Mouse (Mus musculus) embryonic facial prominence, embryonic 11.5 days (tissue): Measurements from ENCODE around the gene F2r. TPM values are rescaled to one million over a fixed set of nuclear protein-coding genes. Genes with fewer than 3 reads are reported as not detected.

Experiments used
- ATAC-seq: fragments of 200-750 bp; cut with Nextera tagmentation; replicated peaks from 2 replicates; pipeline ENCODE4 v1.8.0; 2017; ENCODE audit warnings: low read depth; ENCODE audit not compliant: insufficient number of reproducible peaks, low FRiP score, low TSS enrichment
- DNase-seq: peaks from one replicate; pipeline ENCODE4 v3.0.0-alpha.2; 2015; ENCODE audit warnings: low spot score
- H3K27ac ChIP-seq: fragments of 300-500 bp; sonication (generic); replicated peaks from 2 replicates; pipeline ENCODE4 v1.5.1; 2014; ENCODE audit warnings: mild to moderate bottlenecking, low read depth, low read length, control low read depth
- H3K27me3 ChIP-seq: fragments of 300-500 bp; sonication (generic); 2 replicates; pipeline ENCODE4 v1.6.1; 2014; ENCODE audit warnings: mild to moderate bottlenecking, low read length, moderate library complexity, mixed read lengths; ENCODE audit not compliant: control insufficient read depth, insufficient read depth
- H3K36me3 ChIP-seq: fragments of 300-500 bp; sonication (generic); replicated peaks from 2 replicates; pipeline ENCODE4 v1.6.1; 2014; ENCODE audit warnings: low read depth, mild to moderate bottlenecking, low read length, moderate library complexity, mixed read lengths; ENCODE audit not compliant: control insufficient read depth, insufficient read depth
- H3K4me1 ChIP-seq: fragments of 300-500 bp; sonication (generic); 2 replicates; pipeline ENCODE4 v1.6.1; 2014; ENCODE audit warnings: low read length, mixed read lengths; ENCODE audit not compliant: control insufficient read depth, insufficient read depth
- H3K4me2 ChIP-seq: fragments of 300-500 bp; sonication (generic); 2 replicates; pipeline ENCODE4 v1.6.1; 2014; ENCODE audit warnings: low read depth, mild to moderate bottlenecking, control low read depth, low read length, moderate library complexity
- H3K4me3 ChIP-seq: fragments of 300-500 bp; sonication (generic); 2 replicates; pipeline ENCODE4 v1.5.1; 2014; ENCODE audit warnings: low read depth, low read length, control low read depth
- H3K9ac ChIP-seq: fragments of 300-500 bp; sonication (generic); replicated peaks from 2 replicates; pipeline ENCODE4 v1.6.1; 2014; ENCODE audit warnings: mild to moderate bottlenecking, control low read depth, low read length
- H3K9me3 ChIP-seq: fragments of 300-500 bp; sonication (generic); replicated peaks from 2 replicates; pipeline ENCODE4 v1.6.1; 2016; ENCODE audit warnings: mild to moderate bottlenecking, low read length, inconsistent platforms, mixed read lengths; ENCODE audit not compliant: control insufficient read depth
- WGBS: fragments of 180-500 bp; shearing (Covaris S2); extraction: QIAGEN DNeasy Blood & Tissue Kit; methylation state at CpG from one replicate; pipeline ENCODE4 v1.1.7; 2014; 5-methylcytosine and 5-hydroxymethylcytosine counted together
- polyA plus RNA-seq: library from polyadenylated mRNA; unstranded; fragments of >200 nt; fragmentation: Nextera tagmentation; extraction: Ambion mirVana; gene quantifications from 2 replicates; pipeline ENCODE4 v1.2.1, GENCODE M21; 2014

F2r gene
- polyA plus RNA-seq, 1 experiment from 2014 or later, result 144 TPM

DNA sequence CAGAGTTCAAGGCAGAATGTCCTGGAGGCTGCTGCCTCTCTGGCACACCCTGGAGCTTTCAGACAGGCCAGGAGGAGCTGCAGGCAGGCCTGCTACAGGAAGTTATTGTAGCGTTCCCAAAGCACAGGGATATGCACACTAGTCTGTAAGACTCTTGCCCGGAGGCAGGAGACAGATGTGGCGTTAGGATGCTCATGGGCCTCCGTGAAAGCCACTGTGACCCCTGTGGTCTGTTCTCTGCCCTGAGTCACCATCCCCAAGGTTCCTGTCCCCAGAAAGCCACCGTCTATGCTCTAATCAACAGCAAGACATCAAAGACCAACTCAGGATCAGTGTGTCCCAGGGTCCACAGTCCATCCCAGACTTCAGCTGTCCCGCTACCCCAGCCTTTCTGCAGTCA, 3.5 kb downstream of the F2r start:
- Histone ChIP-seq H3K4me3 (no peak overlapping the region), H3K4me2 (no peak overlapping the region), H3K9me3 (no peaks in the 10 kb centered on the region), H3K27ac (no peak overlapping the region), H3K36me3 (no peaks in the 10 kb centered on the region), H3K9ac (no peak overlapping the region), H3K4me1 (peaks cover 6% of the 10 kb centered on the region; the same call in 1 of the 2 replicates), H3K27me3 (no peaks in the 10 kb centered on the region)
- DNase-seq, result no peak
- 43% methylated on average over 6 of the region's 6 CpGs for WGBS
- ATAC-seq, result no peak

DNA sequence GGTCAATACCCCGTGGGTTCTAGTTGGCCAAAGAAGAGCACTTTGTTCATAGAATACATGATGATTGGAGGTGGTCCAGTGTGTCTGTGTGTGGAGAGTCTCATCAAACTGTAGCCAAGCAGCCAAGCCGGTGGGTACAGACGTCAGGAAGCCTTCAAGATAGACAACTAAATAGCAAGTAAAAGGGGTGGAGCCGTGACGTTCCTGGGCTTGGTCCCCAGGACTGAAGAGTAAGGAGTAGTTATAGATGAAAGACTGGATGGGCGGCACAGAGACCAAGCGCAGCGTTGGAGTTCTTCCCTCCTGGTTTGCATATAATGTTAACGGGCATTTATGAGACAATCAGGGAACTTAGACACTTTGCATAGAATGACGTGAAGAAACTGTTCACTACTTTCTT, 6.0 kb downstream of the F2r start:
- ATAC-seq (no peak), DNase-seq (no peak)
- Histone ChIP-seq H3K4me2 (no peak overlapping the region), H3K4me1 (peaks cover 6% of the 10 kb centered on the region; the same call in 1 of the 2 replicates), H3K9ac (no peak overlapping the region), H3K9me3 (no peaks in the 10 kb centered on the region), H3K27ac (no peak overlapping the region), H3K27me3 (no peaks in the 10 kb centered on the region), H3K4me3 (no peak overlapping the region), H3K36me3 (no peaks in the 10 kb centered on the region)
- 89% methylated on average over 10 of the region's 10 CpGs for WGBS

DNA sequence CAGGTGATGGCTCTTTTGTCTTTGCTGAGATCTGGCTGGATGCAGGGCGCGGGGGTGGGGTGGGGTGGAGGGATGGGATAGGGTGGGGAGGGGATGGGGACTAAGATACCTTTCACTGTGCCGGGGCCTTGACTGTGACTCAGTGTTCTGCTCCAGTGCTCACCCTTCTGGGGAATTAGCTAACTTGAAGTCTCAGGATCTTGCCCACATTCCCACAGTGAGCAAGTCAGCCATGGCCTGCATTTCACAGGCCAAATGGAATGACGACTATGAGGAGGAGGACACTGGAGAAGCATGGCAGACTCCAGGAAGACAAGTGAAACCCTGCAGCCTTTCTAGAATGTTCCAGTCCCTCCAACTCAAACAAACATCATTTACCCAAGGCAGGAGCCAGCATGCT, 6.5 kb downstream of the F2r start:
- Histone ChIP-seq H3K4me2 (no peak overlapping the region), H3K4me1 (peaks cover 6% of the 10 kb centered on the region; the same call in 1 of the 2 replicates), H3K27ac (no peak overlapping the region), H3K27me3 (no peaks in the 10 kb centered on the region), H3K4me3 (no peak overlapping the region), H3K9ac (no peak overlapping the region), H3K9me3 (no peaks in the 10 kb centered on the region), H3K36me3 (no peaks in the 10 kb centered on the region)
- 83% methylated on average over 4 of the region's 4 CpGs for WGBS
- no peak for ATAC-seq
- no peak for DNase-seq

DNA sequence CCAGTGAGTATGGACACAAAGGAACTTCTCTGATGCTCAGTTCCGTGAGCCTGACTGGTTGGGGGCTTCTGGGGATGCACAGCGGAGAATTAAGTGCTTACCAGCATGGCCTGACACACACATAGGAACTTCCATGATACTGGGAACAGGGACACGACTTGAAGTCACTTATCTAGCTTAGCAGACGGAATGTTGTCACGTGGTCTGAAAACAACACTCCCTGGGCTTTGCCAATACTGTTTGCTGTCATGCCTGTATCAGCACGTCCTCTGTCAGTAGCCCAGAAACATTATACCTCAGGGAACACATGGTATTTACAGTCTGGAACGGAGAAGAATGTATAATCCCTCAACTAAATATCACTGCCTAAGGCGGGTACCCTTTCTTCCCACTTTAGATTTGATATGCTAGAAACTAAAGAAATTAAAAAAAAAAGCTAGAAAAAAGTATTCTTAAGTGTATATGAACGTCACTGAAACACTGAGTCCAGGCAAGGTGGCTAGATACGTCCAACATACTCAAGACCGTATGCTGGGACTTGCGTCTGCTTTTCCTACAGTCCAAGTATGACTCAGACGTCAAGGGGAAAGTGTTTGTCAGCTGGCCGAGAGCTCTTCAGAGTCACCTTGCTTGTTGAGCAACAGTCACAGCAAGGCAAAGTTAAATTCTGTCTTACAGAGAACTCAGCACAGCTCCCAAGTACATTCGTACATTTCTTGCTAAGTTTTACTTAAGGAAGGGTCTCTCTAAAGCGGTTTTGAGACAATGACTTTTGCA, 7.3 kb downstream of the F2r start:
- H3K27ac ChIP-seq, result no peak overlapping the region
- peak; percentile 35 for DNase-seq
- ATAC-seq, result no peak
- no peak overlapping the region for H3K9ac ChIP-seq
- no peaks in the 10 kb centered on the region for H3K9me3 ChIP-seq
- no peak overlapping the region for H3K4me2 ChIP-seq
- H3K4me1 ChIP-seq, result 0 out of 2 replicates have a peak, but pooled peaks cover 1% of the 10 kb centered on the region
- 88% methylated on average over 16 of the region's 16 CpGs for WGBS
- no peaks in the 10 kb centered on the region for H3K27me3 ChIP-seq
- H3K4me3 ChIP-seq, result no peak overlapping the region
- H3K36me3 ChIP-seq, result no peaks in the 10 kb centered on the region

DNA sequence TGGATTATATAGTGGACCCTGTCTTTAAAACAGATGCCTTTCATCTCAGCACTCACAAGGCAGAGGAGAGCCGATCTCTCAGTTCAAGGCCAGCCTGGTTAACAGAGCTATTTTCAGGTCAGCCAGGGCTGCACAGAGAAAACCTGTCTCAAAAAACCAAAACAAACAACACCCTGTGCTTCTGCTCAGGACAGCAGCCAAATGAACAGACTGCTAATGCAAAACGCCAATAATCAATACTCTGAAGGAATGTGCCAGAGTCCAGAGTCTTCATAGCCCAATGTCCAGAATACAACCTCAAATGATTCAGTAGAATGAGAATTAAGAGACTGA, 9.2 kb downstream of the F2r start:
- ATAC-seq, result no peak
- Histone ChIP-seq H3K4me1 (no peaks in the 10 kb centered on the region), H3K36me3 (peaks cover 2% of the 10 kb centered on the region), H3K9ac (no peak overlapping the region), H3K4me2 (no peak overlapping the region), H3K27ac (no peak overlapping the region), H3K9me3 (no peaks in the 10 kb centered on the region), H3K4me3 (no peak overlapping the region), H3K27me3 (no peaks in the 10 kb centered on the region)
- no peak for DNase-seq
- WGBS, result 91% methylated on average over 2 of the region's 2 CpGs

DNA sequence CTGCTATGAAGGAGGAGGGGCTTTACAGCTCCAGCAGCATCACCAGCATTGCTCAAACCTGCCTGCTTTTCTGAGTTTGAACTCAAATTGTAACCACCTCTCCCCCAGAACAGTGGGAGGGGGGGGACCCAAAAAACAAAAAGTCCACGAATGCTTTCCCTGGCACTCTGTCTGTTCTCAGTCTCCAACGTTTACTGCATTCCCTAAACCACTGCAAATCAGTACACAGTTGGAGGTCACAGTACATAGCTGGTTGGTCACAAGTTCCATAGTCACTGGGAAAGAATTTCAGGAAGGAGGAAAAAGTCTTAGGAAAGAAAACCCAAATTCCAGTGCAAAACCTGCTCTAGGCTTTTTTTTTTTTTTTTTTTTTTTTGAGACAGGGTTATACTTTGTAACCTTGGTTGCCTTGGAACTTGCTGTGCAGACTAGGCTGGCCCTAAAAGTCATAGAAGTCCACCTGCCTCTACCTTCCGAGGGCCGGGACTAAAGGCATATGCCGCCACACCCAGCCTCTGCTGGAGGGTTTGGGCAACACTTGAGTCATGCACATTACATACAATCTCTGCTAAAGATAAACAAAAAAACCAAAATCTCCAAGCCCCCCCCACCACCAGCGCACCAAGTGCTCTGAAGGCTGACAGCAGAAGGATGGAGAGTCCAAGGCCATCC, 9.7 kb downstream of the F2r start:
- no peak overlapping the region for H3K9ac ChIP-seq
- H3K4me1 ChIP-seq, result no peaks in the 10 kb centered on the region
- ATAC-seq (no peak), DNase-seq (no peak)
- no peak overlapping the region for H3K4me2 ChIP-seq
- WGBS, result 85% methylated on average over 6 of the region's 6 CpGs
- H3K27ac ChIP-seq, result no peak overlapping the region
- no peaks in the 10 kb centered on the region for H3K27me3 ChIP-seq
- H3K9me3 ChIP-seq, result no peaks in the 10 kb centered on the region
- no peak overlapping the region for H3K4me3 ChIP-seq
- peaks cover 7% of the 10 kb centered on the region for H3K36me3 ChIP-seq

DNA sequence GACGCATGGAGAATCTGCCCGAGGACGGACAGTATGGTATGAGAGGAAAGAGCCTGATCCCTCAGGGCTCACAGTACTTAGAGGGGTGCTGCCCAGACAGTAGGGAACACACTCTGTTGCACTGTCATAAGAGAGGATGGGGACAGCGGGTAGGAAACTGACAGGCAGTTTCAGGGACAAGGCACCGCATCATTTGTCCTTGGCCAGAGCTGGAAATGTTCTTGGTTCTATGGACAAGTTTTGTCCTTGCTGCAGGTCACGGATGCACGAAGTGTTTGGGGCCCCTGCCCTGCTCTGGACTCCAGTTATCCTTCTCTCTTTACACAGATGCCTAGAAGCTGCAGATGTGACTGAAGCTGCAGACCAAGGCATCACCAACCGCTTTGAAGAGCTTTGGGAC, 11.3 kb downstream of the F2r start:
- Histone ChIP-seq H3K4me3 (no peak overlapping the region), H3K9ac (no peak overlapping the region), H3K36me3 (peaks cover 13% of the 10 kb centered on the region), H3K27ac (no peak overlapping the region), H3K4me2 (no peak overlapping the region), H3K4me1 (no peaks in the 10 kb centered on the region), H3K9me3 (no peaks in the 10 kb centered on the region), H3K27me3 (no peaks in the 10 kb centered on the region)
- no peak for ATAC-seq
- no peak for DNase-seq
- WGBS, result 93% methylated on average over 8 of the region's 8 CpGs

DNA sequence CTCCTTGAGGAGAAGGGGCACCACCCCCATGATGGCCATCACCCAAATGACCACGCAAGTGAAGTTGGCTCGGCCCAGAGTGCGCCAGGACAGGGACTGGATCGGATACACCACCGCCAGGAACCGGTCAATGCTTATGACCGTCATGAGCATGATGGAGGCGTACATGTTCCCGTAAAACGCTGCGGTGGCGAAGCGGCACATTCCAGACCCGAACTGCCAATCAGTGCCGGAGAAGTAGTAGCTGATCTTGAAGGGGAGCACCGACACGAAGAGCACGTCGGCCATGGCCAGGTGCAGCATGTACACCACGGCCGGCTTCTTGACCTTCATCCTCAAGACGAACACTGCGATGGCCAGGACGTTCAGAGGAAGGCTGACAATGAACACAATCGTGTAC, 14.0 kb downstream of the F2r start:
- H3K27ac ChIP-seq, result no peak overlapping the region
- DNase-seq (no peak), ATAC-seq (0 out of 2 replicates have a peak, but pooled peaks have one; percentile 34)
- no peak overlapping the region for H3K4me3 ChIP-seq
- H3K36me3 ChIP-seq, result peaks cover 16% of the 10 kb centered on the region
- no peak overlapping the region for H3K9ac ChIP-seq
- no peak overlapping the region for H3K4me2 ChIP-seq
- H3K27me3 ChIP-seq, result no peaks in the 10 kb centered on the region
- H3K4me1 ChIP-seq, result no peaks in the 10 kb centered on the region
- 98% methylated on average over 25 of the region's 25 CpGs for WGBS
- no peaks in the 10 kb centered on the region for H3K9me3 ChIP-seq
